Mouse (Mus musculus) liver, embryonic 14.5 days (tissue): ENCODE measurements around the gene Mrgprg.
A peak's percentile ranks its signal among the peaks of the same experiment; 100 is the strongest.

Experiments used
- CTCF ChIP-seq: IDR thresholded peaks from 2 replicates; pipeline ENCODE4 v1.5.1; 2016; ENCODE audit warnings: antibody characterized with exemption, low read depth, control low read depth
- EP300 ChIP-seq: IDR thresholded peaks from 2 replicates; pipeline ENCODE4 v1.6.1; 2016; ENCODE audit warnings: antibody characterized with exemption, low read depth

DNA sequence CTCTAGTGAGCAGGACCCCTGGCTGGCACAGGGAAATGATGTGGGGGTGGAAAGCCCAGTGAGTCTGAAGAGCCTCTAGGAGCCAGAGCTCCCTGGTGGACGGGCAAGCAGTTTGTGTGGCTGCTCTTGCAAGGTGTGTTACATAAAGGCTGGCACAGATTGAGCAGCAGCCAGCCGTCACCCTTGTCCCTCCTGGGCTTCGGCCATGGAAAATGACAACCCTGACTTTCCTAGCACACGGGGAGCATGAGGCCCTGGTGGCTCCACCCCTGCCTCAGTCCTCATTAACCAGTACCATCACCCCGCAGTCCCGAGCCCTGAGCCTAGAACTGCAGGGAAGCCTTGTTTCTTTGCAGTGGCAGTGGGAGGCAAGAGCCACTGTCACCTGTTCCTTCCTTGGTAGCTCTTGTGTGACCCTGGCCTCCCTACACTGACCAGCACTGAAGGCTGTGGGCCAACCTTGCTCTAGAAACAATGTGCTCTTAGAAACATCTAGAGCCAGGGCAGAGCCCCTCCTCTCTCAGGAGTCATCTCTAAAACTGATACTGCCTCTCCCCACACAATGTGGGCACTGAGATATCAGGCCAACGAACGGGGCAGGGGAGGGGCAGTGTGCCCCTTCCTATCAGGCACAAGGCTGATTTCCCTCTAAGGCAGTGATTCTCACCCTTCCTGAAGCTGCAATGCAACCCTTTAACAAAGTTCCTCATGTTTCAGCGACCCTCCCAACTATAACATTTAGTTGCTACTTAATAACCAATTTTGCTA is 11.3 kb downstream of the Mrgprg start:
- TF ChIP-seq CTCF (no peak), EP300 (0 out of 2 replicates have a peak, but pooled peaks have one; percentile 16)
